Mouse (Mus musculus): ENCODE data around the gene Fam222a. TPM values are rescaled to one million over a fixed set of nuclear protein-coding genes. Genes with fewer than 3 reads are reported as not detected.

Gene Fam222a
- polyA plus RNA-seq, 1 experiment from 2014 or later, result 2.3 TPM

DNA sequence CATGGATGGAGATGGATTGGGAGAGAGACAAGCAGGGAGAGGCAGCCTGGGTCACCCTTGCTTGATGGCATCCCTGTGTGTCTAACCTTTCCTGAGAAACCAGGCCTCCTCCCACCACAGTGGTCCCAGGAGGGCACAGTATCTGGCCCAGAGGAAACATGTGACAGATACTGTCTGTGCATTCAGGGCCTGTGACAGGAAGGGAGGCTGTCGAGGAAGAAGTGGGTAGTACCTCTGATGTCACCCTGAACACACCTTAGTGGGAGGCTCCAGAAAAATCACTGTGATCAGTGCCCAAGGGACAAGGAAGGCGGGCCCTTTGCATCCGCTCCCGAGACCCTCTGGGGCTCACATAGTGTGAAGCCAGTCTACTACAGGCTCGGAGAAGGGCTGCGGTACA lies 38.2 kb downstream of the Fam222a start:
- no peak for DNase-seq (ENCODE audit: low spot score)
- peaks cover 22% of the 10 kb centered on the region for H3K27me3 ChIP-seq (replicated peaks; ENCODE audit: low read depth, poor library complexity, severe bottlenecking)
- no peaks in the 10 kb centered on the region for H3K9me3 ChIP-seq
- no peak overlapping the region for H3K4me3 ChIP-seq
- H3K27ac ChIP-seq (replicated peaks), result no peak overlapping the region
- H3K36me3 ChIP-seq (replicated peaks), result peaks cover 4% of the 10 kb centered on the region
- peaks cover 56% of the 10 kb centered on the region for H3K4me1 ChIP-seq
- 84% methylated on average over 6 of the region's 6 CpGs for WGBS

DNA sequence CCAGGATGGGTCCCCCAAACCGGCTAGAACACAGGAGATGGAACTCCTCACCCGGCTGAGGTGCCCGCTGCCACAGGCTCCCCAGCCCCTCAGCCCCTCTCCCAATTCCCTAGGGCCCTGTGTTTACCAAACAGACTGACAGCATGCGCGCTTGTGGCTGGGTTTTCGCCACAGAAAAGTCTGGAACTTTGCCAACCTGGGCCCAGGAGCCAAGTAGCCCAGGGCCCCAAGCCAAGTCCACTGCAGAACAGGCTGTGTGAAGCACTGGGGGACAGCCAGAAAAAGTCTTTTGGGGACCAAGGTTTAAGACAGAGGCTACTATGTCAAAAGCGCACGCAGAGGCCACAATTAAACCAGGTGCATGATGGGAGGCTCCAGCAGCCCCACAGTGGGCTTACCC lies 39.8 kb downstream of the Fam222a start:
- Histone ChIP-seq H3K9me3 (no peaks in the 10 kb centered on the region), H3K27ac (replicated peaks) (peak overlapping the region; percentile 58; the same call in 1 of the 2 replicates), H3K27me3 (replicated peaks; ENCODE audit: low read depth, poor library complexity, severe bottlenecking) (peaks cover 26% of the 10 kb centered on the region), H3K36me3 (replicated peaks) (peaks cover 21% of the 10 kb centered on the region), H3K4me3 (no peak overlapping the region), H3K4me1 (peaks cover 67% of the 10 kb centered on the region)
- WGBS, result 87% methylated on average over 8 of the region's 8 CpGs
- DNase-seq (ENCODE audit: low spot score), result no peak

DNA sequence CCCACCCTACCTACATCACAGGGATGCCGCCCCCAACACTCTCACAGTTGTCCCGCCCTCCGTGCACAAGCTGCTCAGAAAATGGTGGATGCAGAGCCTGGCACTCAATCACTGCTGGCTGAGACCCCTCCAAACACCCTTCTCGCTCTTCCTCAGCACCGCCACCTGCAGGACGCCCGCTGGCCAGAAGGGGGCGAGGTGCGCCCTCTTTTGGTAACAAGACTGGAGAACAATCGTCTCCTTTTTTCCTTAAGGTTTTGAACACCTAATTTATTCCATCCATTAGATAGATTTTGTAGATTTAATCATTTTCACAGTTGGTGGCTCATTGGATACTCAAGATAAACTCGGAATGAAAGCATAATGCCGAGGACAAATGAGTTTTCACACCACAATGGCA lies 40.7 kb downstream of the Fam222a start:
- peak overlapping the region; percentile 58 for H3K27ac ChIP-seq (replicated peaks)
- peaks cover 23% of the 10 kb centered on the region for H3K36me3 ChIP-seq (replicated peaks)
- H3K9me3 ChIP-seq, result no peaks in the 10 kb centered on the region
- H3K4me1 ChIP-seq, result peaks cover 72% of the 10 kb centered on the region
- peaks cover 26% of the 10 kb centered on the region for H3K27me3 ChIP-seq (replicated peaks; ENCODE audit: low read depth, poor library complexity, severe bottlenecking)
- WGBS, result 6% methylated on average over 12 of the region's 12 CpGs
- 0 out of 2 replicates have a peak overlapping the region, but pooled peaks have one; percentile 6 for H3K4me3 ChIP-seq
- peak; percentile 89 for DNase-seq (ENCODE audit: low spot score)

- no peak overlapping the region for H3K4me3 ChIP-seq
- no peak for DNase-seq (ENCODE audit: low spot score)
- peak overlapping the region; percentile 15; the same call in 1 of the 2 replicates for H3K27ac ChIP-seq (replicated peaks)
- peaks cover 23% of the 10 kb centered on the region for H3K36me3 ChIP-seq (replicated peaks)
- peaks cover 62% of the 10 kb centered on the region for H3K4me1 ChIP-seq
- H3K27me3 ChIP-seq (replicated peaks; ENCODE audit: low read depth, poor library complexity, severe bottlenecking), result peaks cover 26% of the 10 kb centered on the region
- no peaks in the 10 kb centered on the region for H3K9me3 ChIP-seq
- WGBS, result 90% methylated on average over 10 of the region's 10 CpGs
Measured at GRCm38 (mm10) chr5:114611256-114611655, 43.4 kb downstream of the Fam222a start.

GRCm38 (mm10) chr5:114611968-114612608 lies 44.3 kb downstream of the Fam222a start:
- peak; percentile 71 for DNase-seq (ENCODE audit: low spot score)
- H3K36me3 ChIP-seq (replicated peaks), result peaks cover 23% of the 10 kb centered on the region
- H3K9me3 ChIP-seq, result no peaks in the 10 kb centered on the region
- peaks cover 53% of the 10 kb centered on the region for H3K4me1 ChIP-seq
- WGBS, result 65% methylated on average over 25 of the region's 25 CpGs
- no peak overlapping the region for H3K4me3 ChIP-seq
- 0 out of 2 replicates have a peak overlapping the region, but pooled peaks have one; percentile 15 for H3K27ac ChIP-seq (replicated peaks)
- peaks cover 26% of the 10 kb centered on the region for H3K27me3 ChIP-seq (replicated peaks; ENCODE audit: low read depth, poor library complexity, severe bottlenecking)

- peaks cover 23% of the 10 kb centered on the region for H3K36me3 ChIP-seq (replicated peaks)
- peaks cover 31% of the 10 kb centered on the region for H3K4me1 ChIP-seq
- 0 out of 2 replicates have a peak overlapping the region, but pooled peaks have one; percentile 14 for H3K27ac ChIP-seq (replicated peaks)
- WGBS, result 71% methylated on average over 7 of the region's 7 CpGs
- H3K27me3 ChIP-seq (replicated peaks; ENCODE audit: low read depth, poor library complexity, severe bottlenecking), result peaks cover 14% of the 10 kb centered on the region; the same call in 1 of the 2 replicates
- H3K4me3 ChIP-seq, result no peak overlapping the region
- H3K9me3 ChIP-seq, result no peaks in the 10 kb centered on the region
- no peak for DNase-seq (ENCODE audit: low spot score)
Measured at GRCm38 (mm10) chr5:114614863-114615262, 47.0 kb downstream of the Fam222a start.

- DNase-seq (ENCODE audit: low spot score), result no peak
- Histone ChIP-seq H3K4me3 (no peak overlapping the region), H3K36me3 (replicated peaks) (peaks cover 14% of the 10 kb centered on the region), H3K4me1 (peaks cover 31% of the 10 kb centered on the region), H3K27me3 (replicated peaks; ENCODE audit: low read depth, poor library complexity, severe bottlenecking) (0 out of 2 replicates have a peak, but pooled peaks cover 5% of the 10 kb centered on the region), H3K27ac (replicated peaks) (no peak overlapping the region), H3K9me3 (no peaks in the 10 kb centered on the region)
- 80% methylated on average over 11 of the region's 11 CpGs for WGBS
Measured at GRCm38 (mm10) chr5:114616336-114617061, 48.7 kb downstream of the Fam222a start.

DNA sequence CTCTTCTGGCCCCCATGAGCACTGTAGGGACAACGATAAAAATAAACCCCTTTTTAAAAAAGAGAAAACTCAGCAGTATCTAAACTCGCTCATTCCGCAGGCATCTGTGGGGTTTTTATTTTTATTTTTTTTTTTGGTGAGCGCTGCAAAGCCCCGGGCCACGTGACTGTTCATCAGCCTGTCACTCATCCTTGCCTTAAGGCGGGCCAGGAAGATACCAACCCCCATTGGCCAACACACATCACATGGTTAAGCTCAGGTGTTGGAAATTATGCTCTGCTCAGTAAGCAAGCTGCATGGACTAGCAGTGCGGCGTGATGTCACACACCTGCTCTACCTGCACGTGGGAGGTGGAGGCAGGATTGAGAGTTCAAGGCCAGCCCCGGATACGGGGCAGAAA lies 50.0 kb downstream of the Fam222a start:
- WGBS, result 83% methylated on average over 12 of the region's 12 CpGs
- Histone ChIP-seq H3K27me3 (replicated peaks; ENCODE audit: low read depth, poor library complexity, severe bottlenecking) (0 out of 2 replicates have a peak, but pooled peaks cover 7% of the 10 kb centered on the region), H3K4me1 (peaks cover 19% of the 10 kb centered on the region), H3K27ac (replicated peaks) (no peak overlapping the region), H3K36me3 (replicated peaks) (peaks cover 1% of the 10 kb centered on the region), H3K4me3 (no peak overlapping the region), H3K9me3 (no peaks in the 10 kb centered on the region)
- no peak for DNase-seq (ENCODE audit: low spot score)

DNA sequence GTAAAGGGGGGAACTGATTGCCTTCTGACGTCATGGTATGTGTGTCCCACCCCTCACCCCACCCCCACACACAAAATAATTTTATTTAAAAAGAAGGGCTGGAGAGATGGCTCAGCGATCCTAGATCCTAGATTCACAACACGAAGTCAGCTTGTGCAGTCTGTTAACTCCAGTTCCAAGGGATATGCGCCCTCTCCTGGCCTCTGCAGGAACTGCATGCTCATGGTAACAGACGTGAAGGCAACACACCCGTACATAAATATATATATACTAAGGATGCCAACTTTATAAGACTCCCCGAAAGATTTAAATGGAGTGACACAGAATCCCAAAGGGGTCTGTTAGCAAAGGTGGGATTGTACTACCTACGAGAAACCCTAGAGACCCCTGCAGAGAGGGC lies 51.0 kb downstream of the Fam222a start:
- Histone ChIP-seq H3K27ac (replicated peaks) (no peak overlapping the region), H3K36me3 (replicated peaks) (no peaks in the 10 kb centered on the region), H3K4me3 (no peak overlapping the region), H3K9me3 (no peaks in the 10 kb centered on the region), H3K27me3 (replicated peaks; ENCODE audit: low read depth, poor library complexity, severe bottlenecking) (0 out of 2 replicates have a peak, but pooled peaks cover 7% of the 10 kb centered on the region), H3K4me1 (peaks cover 15% of the 10 kb centered on the region; the same call in 1 of the 2 replicates)
- peak; percentile 85 for DNase-seq (ENCODE audit: low spot score)
- WGBS, result 35% methylated on average over 8 of the region's 8 CpGs

DNA sequence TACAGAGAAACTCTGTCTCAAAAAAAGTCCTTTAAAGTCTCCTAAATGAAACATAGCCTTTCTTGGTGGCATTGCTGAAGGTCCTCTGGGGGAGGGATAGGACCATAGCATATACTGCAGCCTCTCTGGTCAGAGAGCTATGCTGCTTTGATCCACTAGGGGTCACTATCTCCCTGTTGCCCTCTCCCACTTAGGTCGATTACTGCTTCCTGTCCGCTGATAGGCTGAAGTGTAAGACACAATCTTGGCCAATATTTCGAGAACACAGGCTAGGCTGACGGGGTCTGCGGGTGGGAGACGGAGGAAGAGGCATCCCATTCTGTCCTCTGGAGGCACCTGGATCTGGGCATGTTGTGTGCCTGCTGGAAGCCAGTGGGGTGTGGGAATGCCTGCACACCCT lies 52.5 kb downstream of the Fam222a start:
- Histone ChIP-seq H3K36me3 (replicated peaks) (no peaks in the 10 kb centered on the region), H3K4me1 (peaks cover 7% of the 10 kb centered on the region; the same call in 1 of the 2 replicates), H3K27ac (replicated peaks) (no peak overlapping the region), H3K27me3 (replicated peaks; ENCODE audit: low read depth, poor library complexity, severe bottlenecking) (0 out of 2 replicates have a peak, but pooled peaks cover 7% of the 10 kb centered on the region), H3K4me3 (no peak overlapping the region), H3K9me3 (no peaks in the 10 kb centered on the region)
- WGBS, result 43% methylated on average over 6 of the region's 6 CpGs
- no peak for DNase-seq (ENCODE audit: low spot score)

DNA sequence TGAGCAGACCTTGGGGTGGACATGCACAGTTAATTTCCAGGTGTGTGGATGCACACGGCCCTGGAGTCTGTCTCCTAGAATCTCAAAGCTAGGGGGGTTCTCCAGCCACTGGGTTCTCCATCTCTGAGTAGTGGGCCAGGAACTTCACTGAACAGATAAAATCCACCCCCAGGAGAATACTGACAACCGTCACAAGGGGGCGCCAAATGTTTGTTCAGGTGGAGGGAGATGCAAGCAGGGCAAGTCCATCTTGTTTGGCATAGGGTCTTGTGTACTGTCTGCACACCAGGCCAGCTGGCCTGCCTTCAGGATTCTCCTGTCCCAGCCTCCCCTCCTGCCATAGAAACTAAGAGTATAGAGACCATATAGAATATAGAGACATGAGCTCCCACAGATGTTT lies 57.8 kb downstream of the Fam222a start:
- WGBS, result 15% methylated on average over 3 of the region's 3 CpGs

DNA sequence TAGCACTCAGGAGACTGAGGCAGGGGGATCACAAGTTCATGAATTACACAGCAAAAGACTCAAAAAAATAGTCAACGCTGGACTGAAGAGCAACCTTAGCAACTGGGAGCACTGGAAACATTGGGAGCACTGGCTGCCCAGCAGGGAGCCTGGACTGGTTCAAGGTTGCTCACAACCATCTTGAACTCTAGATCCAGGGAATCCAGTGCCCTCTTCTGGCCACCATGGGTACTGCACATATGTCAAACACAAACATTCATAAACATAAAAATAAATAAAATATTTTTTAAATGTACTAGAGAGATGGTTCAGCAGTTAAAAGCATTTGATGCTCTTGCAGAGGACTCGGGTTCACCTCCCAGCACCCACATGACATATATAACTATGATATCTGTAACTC lies 63.5 kb downstream of the Fam222a start:
- 57% methylated on average over 2 of the region's 2 CpGs for WGBS
- H3K27me3 ChIP-seq (replicated peaks; ENCODE audit: low read depth, poor library complexity, severe bottlenecking), result no peaks in the 10 kb centered on the region
- H3K36me3 ChIP-seq (replicated peaks), result no peaks in the 10 kb centered on the region
- no peak for DNase-seq (ENCODE audit: low spot score)
- H3K9me3 ChIP-seq, result no peaks in the 10 kb centered on the region
- H3K4me1 ChIP-seq, result no peaks in the 10 kb centered on the region
- no peak overlapping the region for H3K27ac ChIP-seq (replicated peaks)
- no peak overlapping the region for H3K4me3 ChIP-seq

More for the DNA sequence above, 57.8 kb downstream of the Fam222a start:
- peak; percentile 81 for DNase-seq (ENCODE audit: low spot score)
- H3K4me3 ChIP-seq, result no peak overlapping the region
- H3K4me1 ChIP-seq, result peaks cover 5% of the 10 kb centered on the region; the same call in 1 of the 2 replicates
- H3K9me3 ChIP-seq, result no peaks in the 10 kb centered on the region
- no peaks in the 10 kb centered on the region for H3K36me3 ChIP-seq (replicated peaks)
- 0 out of 2 replicates have a peak, but pooled peaks cover 7% of the 10 kb centered on the region for H3K27me3 ChIP-seq (replicated peaks; ENCODE audit: low read depth, poor library complexity, severe bottlenecking)
- H3K27ac ChIP-seq (replicated peaks), result no peak overlapping the region
